Mouse (Mus musculus) urinary bladder, postnatal 10 days (tissue): Measurements from ENCODE around the gene Sult1a1.

Experiments
- DNase-seq: peaks from one replicate; pipeline ENCODE4 v3.0.0; 2022; ENCODE audit warnings: low spot score

Sult1a1 gene

DNA sequence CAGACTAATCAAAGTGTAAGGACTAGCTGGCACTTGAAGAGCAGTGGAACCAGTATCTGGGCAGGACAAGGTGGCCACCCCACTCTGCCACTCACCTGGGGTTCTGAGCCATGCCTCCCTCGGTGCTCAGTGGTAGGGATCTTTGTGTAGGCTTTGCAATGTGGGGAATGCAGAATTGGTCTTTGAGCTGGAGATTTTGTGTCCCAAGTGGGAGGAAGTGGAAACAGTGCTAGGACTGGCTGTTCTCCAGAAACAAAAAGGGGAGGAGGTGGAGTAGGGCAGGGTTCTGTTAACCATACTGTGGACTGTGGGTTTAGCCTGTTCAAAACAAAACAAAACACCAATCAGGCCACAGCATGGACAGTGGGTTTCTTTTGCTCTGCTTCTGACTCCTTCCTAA is at the start of gene Sult1a1:
Gene Sult1a1, minus strand, starts transcription at position 226 of the 400 bp plus-strand sequence.
- no peak for DNase-seq

GRCm38 (mm10) chr7:126725667-126726066 is 49.4 kb upstream of the Sult1a1 start:
- no peak for DNase-seq

GRCm38 (mm10) chr7:126725077-126725476 is 48.8 kb upstream of the Sult1a1 start:
- no peak for DNase-seq

- no peak for DNase-seq
Observed at GRCm38 (mm10) chr7:126721635-126722034, 45.4 kb upstream of the Sult1a1 start.

DNA sequence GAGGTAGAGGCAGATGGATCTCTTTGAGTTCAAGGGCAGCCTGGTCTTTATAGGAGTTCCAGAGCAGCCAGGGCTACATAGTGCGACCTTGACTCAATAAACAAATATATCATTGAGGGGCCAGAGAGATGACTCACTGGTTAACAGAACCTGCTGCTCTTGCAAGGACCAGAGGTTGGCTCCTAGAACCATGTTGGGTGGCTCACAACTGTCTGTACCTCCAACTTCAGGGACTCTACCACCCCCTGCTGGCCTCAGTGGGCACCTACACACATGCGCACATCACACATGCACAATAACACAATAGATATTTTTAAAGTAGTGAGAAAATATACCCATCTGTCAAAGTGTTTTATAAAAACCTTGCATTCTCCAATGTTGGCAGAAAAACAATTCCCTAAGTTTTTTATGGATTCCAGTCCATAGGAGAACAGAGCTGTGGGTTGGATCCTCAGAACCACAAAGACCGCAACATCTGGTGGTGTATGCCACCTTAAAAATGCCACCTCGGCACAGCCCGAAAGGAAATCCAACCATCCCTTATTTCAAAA is 42.6 kb upstream of the Sult1a1 start:
- no peak for DNase-seq

- no peak for DNase-seq
Observed at GRCm38 (mm10) chr7:126717566-126717965, 41.3 kb upstream of the Sult1a1 start.

DNA sequence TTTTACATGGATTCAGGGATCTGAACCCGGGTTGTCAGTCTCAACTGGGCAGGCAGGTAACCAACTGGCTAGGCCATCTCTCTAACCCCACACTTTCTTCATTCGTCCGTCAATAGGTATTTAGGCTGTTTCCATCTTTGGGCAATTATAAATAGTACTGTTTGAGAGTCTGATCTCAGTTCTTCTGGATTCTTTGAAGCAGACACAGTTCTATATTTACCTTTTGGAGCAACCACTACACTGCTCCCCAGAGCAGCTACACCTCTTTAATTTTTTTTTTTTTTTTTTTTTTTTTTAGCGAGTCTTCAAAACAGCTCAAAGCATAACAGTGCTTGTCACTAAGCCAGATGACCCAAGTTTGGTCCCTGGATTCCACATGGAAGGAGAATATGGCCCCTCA is 39.4 kb upstream of the Sult1a1 start:
- no peak for DNase-seq

- DNase-seq: no peak
Observed at GRCm38 (mm10) chr7:126711910-126712309, 35.7 kb upstream of the Sult1a1 start.

- no peak for DNase-seq
Observed at GRCm38 (mm10) chr7:126710266-126710665, 34.0 kb upstream of the Sult1a1 start.

- DNase-seq: no peak
Observed at GRCm38 (mm10) chr7:126708175-126708952, 32.1 kb upstream of the Sult1a1 start.

DNA sequence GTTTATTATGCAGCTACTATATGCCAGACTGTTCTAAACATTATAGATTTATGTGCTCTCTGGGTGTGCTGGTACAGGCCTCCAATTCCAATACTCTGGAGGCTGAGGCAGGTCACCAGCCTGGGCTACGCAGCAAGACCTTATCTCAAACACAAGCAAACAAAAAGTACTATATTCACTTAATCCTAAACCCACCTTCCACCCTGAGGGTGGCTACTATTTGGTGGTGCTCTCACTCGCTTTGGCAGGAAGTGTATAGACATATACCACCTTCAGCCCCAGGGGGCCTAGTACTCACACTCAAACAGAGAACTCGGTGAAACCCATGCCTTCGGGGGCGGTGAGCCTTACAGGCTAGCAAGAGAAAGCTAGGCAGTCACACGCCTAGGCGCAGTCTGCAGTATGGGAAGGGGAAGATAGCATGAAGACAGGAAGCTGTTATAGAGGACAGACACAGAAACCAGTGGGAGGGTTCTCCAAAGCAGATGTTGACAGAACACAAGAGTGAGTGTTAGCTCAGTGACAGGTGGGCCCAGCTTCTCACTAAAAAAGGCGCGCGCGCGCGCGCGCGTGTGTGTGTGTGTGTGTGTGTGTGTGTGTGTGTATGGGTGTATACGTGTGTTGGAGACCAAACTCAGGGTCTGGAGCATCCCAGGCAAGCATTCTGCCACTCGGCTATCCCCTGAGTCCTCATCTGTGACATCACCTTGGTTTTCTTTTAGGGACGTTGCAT is 31.4 kb upstream of the Sult1a1 start, which contains the start of gene Coro1a:
Gene Coro1a, minus strand, starts transcription at position 346 of the 733 bp plus-strand sequence.
- no peak for DNase-seq

DNA sequence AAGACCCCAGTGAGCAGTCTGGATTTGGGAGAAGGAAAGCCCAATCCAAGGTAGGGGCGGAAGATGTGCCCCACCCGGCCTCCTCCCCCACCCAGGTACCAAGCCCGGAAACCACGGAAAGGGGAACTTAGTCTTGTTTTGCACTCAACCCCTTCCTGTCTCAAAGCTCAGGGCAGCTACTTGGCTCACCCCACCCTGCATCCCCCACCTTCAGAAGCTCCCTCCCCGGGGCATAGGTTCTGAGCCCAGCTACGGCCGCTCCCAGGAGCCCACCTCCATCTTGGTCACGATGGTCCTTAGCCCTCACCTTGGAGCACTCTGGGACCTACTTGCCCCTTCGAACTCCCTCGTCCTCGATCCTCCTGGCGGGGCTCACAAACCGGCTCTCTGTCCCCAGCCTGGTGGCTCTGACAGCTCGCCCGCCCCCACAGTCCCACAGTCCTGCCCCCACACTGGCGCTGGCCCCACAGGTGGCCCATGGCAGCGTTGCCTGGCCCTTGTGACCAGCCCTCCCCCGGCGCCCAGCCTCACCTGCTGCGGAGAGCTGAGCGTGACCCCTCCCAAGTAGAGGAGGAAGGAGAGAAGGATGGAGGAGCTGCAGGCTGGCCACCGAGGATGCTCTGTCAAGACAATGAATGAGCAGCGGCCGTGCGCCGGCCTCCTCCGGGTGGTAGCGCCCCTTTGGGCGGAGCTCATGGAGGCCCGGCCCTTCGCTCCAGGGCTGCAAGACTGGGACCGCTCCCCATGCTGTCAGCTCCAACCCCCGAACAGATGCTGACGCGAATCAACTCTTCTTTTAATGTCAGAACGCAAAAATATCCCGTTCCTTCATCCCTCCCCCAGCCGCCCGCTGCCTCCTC is 28.1 kb upstream of the Sult1a1 start:
- DNase-seq: no peak

DNA sequence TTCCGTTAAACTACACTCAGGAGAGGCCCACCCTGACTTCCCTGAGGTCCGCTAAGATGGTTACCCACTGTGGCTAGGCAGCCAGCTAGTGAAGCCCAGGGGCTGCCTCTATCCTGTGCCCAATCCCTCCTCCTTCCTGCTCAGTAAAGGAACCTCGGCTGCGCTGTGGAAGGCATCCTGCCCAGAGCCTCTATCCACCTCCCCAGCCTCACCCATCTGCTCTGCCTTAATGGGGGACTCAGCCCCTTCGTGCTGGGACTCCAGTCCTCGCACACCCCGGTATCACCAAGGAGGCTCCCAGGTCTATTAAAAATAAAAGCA is 27.5 kb upstream of the Sult1a1 start:
- no peak for DNase-seq

DNA sequence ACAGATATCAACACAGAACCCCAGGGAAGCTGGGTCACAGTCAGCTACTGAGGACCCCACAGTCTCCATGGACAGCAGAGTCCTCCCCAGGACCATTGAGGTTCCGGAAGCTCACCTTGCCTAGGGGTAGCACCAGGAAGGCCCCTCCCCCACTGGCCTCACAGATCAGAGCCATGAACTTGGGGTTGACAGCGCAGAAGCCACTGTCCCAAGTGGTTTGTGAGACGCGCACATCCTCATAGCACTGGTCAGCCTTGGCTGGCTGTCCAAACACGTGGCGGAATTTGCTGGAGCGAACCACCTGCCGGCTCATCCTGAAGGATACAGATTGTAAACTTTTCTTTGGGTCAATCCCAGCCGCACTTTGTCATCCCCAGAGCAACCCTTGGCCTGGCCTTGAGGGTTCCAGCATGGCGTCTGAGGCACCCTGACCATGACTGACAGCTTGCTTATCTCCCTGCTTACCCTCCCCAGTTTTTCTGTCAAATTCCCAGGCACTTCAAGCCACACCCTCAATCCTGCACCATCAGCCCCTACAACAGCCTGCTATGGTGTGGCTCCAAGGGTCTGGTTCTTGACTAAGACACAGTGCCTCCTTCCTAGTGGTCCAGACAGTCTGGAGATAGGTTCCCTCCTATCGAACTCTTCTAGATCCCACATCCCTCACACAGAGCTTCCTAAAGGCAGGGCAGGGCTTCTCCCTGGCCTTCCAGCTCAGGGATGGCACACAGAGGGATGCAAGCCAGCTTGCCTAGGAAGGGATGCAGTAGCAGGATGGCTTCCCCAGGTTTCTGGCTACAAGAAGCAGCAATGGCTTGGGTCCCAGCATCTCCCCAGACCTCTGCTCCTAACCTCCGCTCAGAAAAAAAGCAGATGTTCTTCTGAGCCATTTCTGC is 26.9 kb upstream of the Sult1a1 start:
- no peak for DNase-seq

- DNase-seq: no peak
Observed at GRCm38 (mm10) chr7:126702358-126702757, 26.1 kb upstream of the Sult1a1 start.

GRCm38 (mm10) chr7:126701559-126702357 is 25.5 kb upstream of the Sult1a1 start:
- no peak for DNase-seq

DNA sequence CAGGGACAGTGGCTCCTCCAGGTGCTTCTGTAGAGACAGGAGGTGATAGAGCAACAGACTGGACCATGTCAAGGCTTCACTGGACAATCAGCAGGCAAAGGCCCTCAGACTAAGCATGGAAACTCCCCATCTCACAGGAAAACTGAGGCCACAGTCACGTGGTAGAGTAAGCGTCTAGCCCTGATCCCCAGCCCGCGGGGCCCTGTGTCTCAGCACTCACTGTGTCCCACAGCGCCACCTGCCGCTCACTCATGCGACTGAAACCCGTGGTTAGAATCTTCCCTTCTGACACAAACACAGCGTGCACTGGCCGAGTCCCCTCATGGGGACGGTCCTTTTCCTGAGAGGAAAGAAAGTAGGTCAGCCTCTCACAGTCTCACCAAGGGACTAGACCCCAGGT is 24.8 kb upstream of the Sult1a1 start:
- peak; percentile 71 for DNase-seq

DNA sequence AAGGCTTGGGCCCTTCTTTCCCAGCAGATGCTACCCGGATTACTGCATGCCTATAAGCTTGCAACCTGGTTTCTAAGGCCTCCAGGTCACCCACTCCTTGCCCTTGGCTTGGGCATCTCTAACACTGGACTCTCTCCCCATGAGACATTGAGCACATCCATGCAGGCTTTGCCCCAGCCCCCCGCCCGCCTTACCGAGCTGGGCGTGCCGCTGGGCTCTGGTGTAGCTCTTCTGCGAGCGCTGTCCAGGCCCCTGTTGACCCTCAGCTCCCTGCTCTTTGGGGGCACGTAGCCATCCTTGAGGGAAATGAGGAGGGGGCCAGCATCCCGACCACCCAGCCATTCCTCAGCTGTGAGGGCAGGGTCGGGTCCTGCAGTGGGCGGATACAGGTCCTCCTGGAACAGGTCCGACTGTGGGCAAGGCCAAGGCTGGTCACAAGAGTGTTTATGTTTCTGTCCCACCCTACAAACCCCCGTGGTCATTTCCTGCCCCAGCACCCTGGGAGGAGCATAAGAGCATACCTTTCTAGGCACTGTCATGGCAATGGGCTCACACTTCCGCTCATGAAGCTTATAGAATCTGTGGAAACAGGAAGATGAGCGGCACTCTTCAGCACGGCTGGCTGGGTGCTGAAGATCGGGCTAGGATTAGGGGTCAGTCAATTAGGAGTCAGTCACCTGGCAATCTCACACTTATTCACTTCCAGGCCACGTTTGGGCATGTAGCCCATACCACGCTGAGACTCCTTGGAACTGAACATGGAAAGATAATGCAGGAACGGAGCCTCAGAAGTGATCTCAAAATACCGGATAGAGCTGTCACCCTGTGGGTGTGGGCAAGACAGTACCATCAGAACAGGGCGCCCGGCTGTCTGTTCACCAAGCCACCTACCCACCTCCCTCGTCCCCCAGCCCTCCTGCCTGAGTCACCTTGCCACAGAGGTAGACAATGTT is 24.1 kb upstream of the Sult1a1 start:
- DNase-seq: no peak

GRCm38 (mm10) chr7:126697838-126698237 is 21.6 kb upstream of the Sult1a1 start:
- no peak for DNase-seq
